Mouse (Mus musculus) stomach, postnatal 0 days (tissue): ENCODE data around the gene Unc119.

Experiments
- CTCF ChIP-seq: IDR thresholded peaks from 2 replicates; pipeline ENCODE4 v1.5.1; 2016; ENCODE audit warnings: antibody characterized with exemption, low read depth, mild to moderate bottlenecking, moderate library complexity
- EP300 ChIP-seq: optimal IDR thresholded peaks from 2 replicates; pipeline ENCODE3; 2016; ENCODE audit warnings: antibody characterized with exemption

DNA sequence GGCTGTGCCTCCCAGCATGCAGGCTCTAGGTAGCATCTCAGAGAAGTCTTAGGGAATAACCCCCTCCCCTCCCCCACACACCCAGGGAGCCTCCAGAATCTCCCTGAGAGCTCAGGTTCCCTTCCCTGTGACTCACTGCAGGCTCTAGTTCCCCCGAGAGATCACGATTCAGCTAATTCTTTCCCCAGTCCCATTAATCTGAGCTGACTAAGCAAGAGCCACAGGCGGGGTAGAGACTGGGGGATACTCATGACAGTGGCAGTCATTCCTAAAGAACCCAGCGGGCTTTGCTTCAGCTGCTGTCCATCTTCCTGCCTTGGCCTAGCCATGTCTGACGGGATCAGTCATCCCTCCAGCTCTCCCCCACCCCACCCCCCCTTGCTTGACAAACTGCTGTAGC lies 39.4 kb downstream of the Unc119 start:
- no peak for TF ChIP-seq CTCF
- no peak for TF ChIP-seq EP300
